Mouse (Mus musculus) lung, postnatal 0 days (tissue): Measurements from ENCODE around the gene Arhgef18.

ENCODE experiments used
- CTCF ChIP-seq: IDR thresholded peaks from 2 replicates; pipeline ENCODE4 v1.5.1; 2016; ENCODE audit warnings: antibody characterized with exemption, mild to moderate bottlenecking
- EP300 ChIP-seq: IDR thresholded peaks from 2 replicates; pipeline ENCODE4 v1.6.1; 2016; ENCODE audit warnings: antibody characterized with exemption, mild to moderate bottlenecking, control low read depth

DNA sequence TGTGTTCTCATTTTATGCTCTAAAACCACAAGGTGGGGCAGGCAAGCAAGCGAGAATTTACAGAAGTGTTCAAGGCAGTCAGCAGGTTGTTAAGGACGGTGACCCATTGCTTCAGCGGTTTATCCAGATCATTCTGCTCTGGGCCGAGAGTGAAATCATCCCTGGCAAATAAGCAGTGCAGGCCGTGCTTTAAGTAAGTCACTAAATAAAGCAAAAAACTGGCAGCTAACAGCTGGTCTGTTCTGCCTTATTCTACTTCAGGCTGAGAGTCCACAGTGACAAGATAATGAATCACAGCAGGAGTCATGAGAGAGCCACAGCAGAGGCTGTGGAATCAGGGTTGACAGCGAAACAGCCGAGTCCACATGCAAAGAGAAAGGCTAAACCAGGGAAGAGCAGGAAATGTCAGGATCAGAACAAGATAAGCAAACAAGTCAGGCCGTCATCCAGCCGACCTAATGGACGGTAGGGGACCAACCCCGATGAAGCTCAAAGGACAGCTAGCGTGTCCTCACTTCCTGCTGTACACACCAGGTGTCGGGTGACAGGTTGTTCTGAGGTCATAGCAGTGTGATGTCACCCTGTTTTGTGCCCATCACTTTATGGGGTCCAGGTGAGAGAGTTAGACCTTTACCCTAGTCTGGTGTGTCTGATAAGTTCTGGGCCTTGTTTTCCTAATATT, 44.5 kb upstream of the Arhgef18 start:
- no peak for TF ChIP-seq CTCF
- no peak for TF ChIP-seq EP300
